Mouse (Mus musculus) frontal cortex, postnatal 14 days (tissue): ENCODE measurements around the gene Trem1.

Experiments
- DNase-seq, 2 experiments: peaks; one replicate each; pipeline ENCODE4 v3.0.0; 2022; ENCODE audit warnings: low spot score in 2 of 2

Gene Trem1

DNA sequence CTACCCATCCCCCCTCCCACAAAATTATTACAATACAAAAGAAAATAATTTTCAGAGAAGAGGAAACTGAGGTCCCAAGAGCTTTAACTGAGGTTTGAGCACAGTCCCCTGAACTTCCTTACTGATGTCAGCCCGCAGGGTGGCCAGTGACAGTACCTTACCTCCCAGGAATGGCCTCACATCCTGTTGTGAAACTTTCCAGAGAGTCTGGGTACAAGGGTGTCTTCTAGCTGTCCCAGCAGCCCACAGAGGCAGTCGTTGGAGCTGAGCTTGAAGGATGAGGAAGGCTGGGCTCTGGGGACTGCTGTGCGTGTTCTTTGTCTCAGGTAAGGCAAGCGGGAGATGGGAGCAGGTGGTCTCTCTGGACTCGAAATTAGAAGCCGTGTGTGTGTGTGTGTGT is at the start of gene Trem1:
Gene Trem1, plus strand, starts transcription at position 251 of the 400 bp plus-strand sequence.
- no peak for DNase-seq

DNA sequence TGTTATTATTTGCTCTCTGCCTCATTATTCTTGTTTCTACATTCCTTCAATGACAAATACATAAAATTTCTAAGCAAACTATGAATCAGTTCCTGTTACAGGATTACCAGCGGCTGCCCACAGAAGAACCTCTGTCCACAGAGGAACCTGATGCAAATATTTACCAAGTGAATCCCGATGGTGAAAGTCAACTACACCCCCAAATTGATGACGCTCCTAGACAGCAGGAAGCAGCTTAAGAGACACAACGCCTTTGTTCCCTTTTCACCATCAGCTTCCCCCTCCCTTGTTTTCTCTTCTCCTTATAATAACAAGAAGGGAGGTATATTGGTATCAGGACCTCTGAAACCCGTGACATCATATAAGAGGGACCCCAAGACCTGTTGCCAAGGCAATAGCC is 47.3 kb upstream of the Trem1 start:
- DNase-seq, result no peak

DNA sequence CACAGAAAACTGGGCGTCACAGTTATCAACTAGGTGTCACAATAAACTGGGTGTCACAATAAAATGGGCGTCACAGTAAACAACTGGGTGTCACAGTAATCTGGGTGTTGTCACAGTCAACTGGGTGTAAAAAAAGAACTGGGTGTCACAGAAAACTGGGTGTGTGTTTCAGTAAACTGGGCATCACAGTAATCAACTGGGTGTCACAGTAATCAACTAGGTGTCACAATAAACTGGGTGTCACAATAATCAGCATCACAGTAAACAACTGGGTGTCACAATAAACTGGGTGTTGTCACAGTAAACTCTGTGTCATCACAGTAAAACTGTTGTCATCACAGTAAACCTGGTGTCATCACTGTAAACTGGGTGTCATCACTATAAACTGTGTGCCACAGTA is 40.2 kb upstream of the Trem1 start:
- no peak for DNase-seq

DNA sequence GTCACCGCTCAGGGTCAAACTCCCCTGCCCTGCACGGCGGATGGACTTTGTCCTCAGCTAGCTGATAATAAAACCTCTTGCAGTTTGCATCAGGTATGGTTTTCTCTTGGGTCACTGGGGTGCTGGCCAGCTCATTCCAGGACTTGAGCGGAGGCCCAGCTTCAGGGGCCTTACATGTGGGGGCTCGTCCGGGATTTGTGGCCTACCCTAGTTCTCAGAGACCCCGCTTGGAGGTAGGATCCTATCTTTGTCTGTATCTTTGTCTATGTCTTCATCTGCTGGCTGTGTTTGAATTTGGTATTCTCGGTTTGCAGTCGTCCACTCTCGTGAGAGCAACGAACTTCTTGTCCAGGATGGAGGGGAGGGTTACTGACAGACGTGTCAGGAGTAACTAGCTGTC is 29.5 kb upstream of the Trem1 start:
- DNase-seq, result no peak

DNA sequence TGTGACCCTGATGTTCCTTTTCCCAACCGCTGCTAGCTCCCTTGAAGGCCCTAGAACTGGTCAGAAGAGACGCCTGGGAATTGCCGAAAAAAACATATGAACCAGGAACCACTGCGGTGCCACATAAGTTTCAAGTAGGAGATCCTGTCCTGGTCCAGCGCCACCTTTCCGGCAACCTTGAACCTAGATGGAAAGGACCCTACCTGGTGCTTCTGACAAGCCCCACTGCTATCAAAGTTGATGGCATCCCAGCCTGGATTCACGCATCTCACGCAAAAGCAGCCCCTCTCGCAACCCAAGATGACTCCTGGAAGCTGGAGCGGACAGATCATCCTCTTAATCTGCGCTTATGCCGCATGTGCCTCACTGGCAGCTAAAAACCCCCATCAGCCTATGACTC is 20.0 kb upstream of the Trem1 start:
- DNase-seq, result no peak

DNA sequence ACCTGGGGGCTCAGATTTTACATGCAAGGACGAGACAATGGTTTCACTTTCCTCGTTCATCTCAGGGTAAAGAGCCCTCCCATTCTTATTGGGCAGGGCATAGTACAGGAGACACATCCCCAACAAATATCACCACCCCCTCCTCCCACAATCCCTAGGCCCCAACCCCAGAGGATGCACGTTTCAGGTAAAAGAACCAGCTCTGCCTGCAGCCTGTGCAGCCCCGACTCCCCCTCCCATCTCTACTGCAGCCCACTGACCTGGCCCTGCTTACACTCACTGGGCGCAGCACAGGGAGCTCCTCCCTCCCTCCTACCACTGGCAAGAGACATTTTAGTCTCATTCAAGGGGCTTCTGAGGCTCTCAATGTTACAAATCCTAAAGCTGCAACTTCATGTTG is 19.1 kb upstream of the Trem1 start:
- DNase-seq, result no peak

DNA sequence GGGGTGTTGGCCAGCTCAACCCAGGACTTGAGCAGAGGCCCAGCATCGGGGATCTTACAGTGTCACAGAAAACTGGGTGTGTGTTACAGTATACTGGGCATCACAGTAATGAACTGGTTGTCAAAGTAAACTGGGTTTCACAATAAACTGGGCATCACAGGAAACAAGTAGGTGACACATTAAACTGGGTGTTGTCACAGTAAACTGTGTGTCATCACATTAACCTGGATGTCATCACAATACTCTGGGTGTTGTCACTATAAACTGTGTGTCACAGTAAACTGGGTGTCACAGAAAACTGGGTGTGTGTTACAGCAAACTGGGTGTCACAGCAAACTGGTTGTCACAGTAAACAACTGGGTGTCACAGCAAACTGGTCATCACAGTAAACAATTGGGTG is 17.1 kb upstream of the Trem1 start:
- no peak for DNase-seq

DNA sequence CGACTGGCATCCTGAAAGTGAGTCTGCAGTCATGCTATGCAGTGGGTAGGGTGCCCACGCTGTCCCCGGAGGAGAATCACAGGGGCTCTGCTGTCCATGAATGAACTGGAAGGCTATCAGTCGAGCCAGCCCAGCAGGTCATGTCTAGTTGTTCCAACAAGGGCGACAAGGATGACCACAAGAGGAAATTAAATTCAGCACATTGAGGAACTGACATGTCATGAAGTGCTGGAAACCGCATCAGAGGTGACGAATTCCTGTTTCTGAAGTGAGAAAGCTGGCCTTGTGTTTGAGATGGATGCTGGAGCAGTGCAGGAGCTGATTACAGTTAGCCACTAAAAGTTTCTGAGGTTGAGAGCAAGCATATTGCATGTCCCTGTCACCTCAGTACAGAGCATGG is 1.9 kb upstream of the Trem1 start:
- no peak for DNase-seq

DNA sequence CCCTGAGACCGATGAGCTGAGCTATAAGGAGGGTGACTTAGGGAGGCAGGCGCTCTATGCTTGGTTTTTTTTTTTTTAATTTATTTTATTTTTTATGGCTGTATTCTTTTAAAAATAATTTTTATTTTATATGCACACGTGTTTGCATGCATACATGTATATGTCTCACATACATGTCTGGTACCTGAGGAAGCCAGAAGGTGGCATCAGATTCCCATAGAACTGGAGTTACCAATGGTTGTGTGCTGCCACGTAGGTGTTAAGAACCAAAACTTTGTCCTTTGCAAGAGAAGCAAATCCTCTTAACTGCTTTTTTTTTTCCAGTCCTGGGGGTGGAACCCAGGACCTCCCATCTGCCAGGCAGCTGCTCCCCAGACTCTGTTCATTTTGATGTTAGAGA is 1.2 kb downstream of the Trem1 start:
- DNase-seq, result no peak

DNA sequence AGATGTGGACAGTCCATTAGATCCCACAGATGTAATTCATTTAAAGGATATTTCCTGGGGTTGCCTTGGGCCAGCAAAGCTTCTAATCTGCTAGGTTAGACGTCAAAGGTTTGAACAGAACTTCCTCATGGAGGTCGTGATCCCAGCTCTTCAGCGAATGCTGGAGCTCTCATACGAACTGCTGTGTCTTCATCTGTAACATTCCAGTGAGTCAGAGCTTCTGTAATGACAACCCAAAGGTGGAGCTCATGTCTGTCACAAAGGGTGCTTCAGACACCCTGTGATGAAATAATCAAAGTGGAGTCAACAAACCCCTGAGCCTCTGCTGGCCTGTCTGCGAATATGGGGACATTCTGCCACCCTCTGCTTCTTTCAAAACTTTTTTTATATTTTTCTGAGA is 2.0 kb downstream of the Trem1 start:
- no peak for DNase-seq

DNA sequence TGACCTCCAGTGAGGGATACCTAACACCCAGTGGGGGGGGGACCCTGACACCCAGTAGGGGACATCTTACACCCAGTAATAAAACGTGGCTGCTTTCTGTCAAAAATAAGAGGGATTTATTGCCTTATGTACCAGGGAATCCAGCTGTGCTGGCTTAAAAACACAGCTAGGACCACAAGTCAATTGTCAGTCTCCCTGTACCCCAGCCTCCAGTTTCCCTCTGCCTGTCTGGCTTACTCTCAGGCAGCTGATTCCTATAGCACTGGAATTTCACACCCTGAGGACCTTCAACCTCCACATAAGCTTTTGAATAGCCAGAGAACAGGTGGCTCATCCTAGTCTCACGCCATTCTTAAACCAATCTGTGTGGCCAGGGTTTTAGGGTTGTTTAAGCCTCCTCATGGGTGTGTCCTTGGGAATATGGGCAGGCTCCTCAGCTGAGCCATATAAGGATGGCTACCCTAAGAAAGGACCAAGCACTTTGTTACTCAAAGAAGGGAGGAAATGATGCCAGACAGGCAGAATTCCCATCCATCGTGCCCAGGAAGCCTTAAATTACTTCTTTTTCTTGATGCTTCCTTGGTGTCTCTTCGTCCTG is 3.3 kb downstream of the Trem1 start:
- DNase-seq, result no peak

DNA sequence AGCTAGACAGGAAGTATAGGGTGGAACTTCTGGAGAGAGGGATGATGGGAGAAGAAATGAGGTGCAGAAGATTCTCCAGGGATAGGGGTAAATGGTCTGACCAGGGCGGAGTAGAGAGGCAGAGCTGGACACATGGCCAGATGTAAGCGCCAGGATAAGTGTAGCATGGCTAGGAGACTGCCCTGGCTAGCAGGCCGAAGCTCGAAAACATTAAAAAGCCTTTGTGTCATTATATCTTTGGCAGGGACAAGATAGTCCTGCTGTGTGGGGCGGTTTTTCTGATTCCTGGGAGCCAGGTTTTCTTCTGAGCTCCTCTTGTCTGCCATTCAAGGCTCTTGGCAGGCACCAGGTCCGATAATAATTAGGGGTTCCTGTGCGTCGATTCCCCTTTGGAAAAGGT is 5.1 kb downstream of the Trem1 start:
- no peak for DNase-seq

DNA sequence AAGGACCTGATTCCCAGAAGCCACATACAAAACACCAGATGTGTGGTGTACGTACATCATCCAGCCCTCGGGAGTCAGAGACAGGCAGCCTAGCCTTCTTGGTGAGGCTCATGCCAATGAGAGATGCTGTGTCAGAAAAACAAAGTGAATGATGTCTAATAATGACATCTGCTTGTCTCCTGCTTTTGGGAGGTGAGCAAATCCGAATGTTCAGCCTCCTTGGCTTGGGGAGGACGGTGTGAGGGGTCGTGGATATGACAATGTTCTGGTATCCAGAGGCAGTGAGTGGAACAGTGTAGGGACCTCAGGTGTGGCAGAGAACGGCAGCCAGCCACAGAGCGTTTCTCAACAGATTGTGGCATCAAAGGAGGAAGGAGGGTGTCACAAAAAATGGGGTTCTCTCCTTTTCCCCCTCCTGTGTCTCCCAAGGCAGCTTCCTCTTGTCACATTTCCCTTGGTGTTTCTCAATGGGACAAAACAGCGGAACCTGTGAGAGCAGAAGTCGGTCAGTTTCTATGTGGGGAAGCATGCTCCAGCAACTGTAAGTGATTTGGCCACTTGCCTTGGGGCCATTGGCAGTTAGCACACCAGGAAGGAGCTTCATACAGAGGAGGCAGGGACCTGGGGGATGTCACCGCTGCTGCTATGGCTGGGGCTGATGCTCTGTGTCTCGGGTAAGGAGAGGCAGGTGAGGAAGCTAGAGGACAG is 14.8 kb downstream of the Trem1 start, which contains the start of gene Trem3:
Gene Trem3, plus strand, starts transcription at position 557 of the 708 bp plus-strand sequence.
- DNase-seq, result no peak

DNA sequence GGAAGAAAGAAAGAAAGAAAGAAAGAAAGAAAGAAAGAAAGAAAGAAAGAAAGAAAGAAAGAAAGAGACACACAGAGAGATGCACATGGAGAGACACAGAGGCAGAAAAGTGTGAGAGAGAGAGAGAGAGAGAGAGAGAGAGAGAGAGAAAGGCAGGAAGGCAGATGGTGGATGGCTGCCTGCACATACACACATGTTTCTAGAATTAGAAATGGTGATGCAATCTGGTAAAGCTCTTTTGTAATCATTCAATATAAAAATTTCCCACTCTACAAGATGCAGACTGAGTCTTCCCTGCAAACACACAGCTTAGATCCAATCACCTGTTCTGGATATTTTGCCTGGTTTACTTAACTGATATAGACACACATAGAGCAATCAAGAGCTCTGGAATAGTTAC is 16.5 kb downstream of the Trem1 start:
- DNase-seq, result no peak

DNA sequence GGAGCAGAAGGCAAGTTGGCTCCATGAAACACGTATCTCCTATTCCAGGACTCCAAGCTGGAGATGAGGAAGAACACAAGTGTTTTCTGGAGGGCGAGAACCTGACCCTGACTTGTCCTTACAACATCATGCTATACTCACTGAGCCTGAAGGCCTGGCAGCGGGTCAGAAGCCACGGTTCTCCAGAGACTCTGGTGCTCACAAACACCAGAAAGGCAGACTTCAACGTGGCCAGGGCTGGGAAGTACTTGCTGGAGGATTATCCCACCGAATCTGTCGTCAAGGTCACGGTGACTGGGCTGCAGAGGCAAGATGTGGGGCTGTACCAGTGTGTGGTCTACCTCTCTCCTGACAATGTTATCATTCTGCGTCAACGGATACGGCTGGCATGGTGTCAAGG is 16.9 kb downstream of the Trem1 start:
- no peak for DNase-seq

DNA sequence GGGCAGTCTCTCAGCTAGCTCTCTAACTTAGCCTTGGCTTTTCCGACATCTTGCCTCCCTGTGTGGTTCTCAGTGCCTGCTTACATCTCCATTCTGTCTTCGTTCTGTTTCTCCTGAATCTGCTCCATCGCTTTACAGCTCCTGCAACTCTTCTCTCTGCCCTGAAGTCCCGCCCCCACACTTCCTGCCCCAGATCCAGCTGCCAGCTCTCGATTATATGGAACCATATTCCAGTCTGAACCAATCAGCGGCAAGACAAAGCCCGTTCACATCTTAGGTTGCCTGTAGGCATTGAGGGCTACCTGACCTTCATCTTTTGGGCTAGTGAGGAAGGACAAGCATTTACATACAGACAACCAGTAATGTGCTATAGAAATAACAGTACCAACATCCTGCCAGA is 18.1 kb downstream of the Trem1 start:
- DNase-seq, result no peak

DNA sequence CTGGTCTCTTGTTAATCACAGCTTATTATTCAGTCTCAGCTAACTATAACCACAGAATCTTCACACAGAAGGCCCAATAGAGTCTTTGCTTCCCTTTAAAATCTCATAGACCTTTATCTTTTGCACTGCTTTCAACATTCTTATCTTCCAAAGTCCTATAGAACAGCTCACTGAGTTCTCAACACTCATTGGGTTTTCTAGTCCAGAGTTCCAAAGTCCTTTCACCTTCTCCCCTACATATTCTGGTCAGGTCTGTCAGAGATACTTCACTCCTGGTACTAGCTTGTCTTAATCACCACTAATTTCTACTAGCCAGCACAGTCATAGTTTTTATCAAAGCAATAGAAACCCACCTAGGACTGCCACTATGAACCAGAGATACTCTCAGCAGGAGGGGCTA is 24.0 kb downstream of the Trem1 start:
- DNase-seq, result no peak

DNA sequence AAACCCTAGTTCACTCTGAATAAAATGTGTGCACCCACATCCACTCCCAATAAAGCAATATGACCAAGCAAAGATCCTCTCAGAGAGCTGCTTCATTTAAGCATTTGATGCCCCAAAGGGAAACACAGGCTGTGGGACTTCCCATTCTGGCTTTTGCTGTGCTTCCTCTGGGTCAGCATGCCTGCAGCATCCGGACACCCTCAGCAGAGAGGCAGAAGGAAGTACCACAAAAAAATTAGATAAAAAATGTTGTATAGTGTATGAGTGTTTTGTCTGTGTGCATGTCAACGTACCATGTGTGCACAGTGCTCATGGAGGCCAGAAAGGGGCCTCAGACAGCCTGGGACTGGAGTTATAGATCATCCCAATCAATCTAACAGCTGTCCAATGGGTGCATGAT is 29.3 kb downstream of the Trem1 start:
- DNase-seq, result no peak

DNA sequence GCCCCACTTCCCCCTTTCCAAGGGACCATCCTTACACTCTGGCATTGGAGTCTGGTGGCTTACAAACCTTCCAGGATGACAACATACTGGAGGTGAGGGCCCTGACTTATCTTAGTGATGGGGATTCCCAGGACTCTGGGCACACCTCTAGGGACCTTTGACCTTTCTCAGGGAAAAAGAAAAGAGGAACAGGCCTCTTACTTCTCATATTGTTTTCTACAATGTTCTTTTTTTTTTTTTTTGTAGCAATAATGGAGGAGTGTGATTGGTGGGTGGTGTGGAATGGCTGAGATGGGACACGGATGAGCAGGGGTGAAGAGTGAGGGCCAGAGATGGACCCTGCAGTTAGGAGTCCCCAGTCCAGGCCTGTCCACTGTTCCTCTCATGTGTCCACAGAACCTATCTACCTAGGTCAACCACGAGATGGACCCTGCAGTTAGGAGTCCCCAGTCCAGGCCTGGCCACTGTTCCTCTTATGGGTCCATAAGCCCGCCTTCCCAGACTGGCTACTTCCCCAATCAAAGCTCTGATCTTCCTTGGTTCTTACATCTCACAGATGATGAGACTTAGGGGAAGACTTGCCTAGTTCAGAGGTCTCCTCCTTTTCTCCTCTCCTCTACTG is 31.3 kb downstream of the Trem1 start, which contains the start of gene Treml4:
Gene Treml4, plus strand, starts transcription at position 555 of the 622 bp plus-strand sequence.
- DNase-seq, result no peak

DNA sequence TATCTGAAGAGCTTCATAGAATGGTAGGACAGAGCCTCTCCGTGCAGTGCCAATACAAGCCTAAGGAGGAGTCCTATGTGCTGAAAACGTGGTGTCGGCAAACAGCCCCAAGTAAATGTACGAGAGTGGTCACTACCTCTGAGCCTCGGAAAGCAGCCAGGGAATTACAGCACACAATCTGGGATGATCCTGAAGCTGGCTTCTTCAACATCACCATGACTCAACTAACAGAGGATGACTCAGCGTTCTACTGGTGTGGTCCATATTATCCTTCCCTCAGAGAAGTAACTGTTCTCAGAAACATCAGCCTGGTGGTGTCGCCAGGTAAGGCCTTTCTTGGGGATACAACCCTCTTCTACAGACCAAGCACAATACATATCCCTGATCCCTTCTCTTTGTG is 32.1 kb downstream of the Trem1 start:
- no peak for DNase-seq

DNA sequence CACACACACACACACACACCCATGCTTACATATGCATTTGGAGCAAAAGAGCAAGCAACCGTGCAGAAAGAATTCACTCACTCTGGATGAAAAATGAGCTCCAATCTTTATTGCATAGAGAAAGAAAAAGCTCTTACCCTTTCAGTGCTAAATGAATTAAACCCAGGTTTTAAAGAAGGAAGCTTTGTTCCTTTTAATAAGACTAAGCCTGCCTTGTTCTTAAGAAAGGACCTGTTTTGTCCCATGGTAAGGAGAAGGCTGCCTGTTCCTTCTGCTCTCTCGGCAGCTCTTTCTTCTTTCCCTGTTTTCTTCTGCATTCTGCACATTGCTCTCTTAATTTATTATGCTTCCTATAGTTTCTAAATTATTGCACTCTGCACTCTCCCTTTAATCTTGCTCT is 33.6 kb downstream of the Trem1 start:
- DNase-seq, result no peak

DNA sequence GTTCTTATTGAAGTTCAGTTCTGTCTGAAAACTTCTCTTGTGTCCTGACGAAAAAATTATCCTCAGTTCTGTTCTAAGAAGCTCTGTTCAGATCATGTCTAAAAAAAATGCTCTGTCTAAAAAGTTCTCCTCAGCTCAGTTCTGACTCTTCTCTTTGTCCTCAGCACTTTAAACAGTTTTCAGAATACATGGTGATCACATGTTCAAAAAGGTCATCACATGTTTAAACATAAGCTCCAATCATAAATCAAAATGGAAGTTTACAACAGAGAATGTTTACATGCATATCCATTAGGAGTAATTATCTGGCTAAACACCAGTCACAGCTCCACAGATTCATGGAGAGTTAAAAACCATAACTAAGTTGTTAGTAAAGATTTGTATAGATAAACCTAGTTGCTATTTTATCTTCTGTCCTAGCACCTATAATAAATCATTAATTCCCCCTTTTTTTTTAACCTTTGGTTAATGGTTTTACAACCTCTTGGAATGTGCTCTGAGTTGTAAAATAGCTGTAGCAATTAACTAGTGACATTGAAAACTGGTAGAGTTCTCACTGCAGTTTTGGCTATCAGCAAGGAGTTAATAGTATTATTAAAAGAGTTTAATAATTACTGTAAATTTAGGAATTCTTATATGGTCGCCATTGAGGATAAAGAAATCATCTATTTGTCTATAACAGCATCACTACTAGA is 34.2 kb downstream of the Trem1 start:
- no peak for DNase-seq

DNA sequence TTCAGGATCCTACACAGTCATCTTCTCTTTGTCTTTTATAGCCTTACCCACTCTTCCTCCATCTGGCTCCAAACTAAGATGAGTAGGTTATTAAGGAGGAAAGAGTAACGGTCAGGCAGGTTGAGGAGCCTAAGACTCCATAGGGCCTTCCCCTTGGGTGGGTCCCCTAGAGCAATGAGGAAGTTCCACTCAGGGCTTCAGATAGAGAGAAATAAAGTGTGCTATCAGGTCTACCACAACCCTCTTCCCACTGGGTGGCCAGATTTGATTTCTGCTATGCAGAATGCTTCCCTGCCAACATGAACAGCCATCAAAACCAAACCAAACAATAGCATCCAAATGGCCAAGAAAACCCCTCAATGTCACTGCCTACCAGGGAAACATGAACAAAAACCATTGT is 35.0 kb downstream of the Trem1 start:
- no peak for DNase-seq
